10 mouse cellular contexts compared by ENCODE assay signal in the genomic region with DNA sequence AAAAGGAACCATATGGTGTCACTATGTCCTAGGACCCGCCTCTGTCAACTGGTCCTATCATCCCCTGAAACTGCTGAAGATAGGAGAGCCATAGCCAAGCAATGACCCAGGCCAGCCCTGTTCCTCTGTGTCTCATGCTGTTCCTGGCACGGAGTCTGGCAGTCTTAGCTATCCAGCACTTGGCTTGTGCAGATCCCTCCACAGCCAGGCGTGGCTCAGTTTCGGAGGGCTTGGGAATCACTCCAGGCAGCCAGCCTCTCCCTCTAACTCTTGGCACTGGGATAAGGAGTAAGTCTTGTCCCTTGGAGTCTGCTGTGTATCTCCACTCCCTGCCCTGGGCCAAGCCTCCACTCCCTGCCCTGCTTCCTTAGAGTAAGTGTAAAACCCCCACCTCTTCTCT. TPM values are rescaled to one million over a fixed set of nuclear protein-coding genes. Genes with fewer than 3 reads are reported as not detected.
DNase-seq lines count a peak whose midpoint lies in the region; ATAC-seq lines count a peak whose summit lies in the region.
"Had no signal": no experiment of that assay in that cellular context is flagged by ENCODE, and none has a peak within 500 bp of the region (broad histone marks: within the 10 kb centered on the region; RNA-seq: fewer than 3 reads in every experiment).

No protein-coding gene starts in this region.

- no peak overlapping the region for H3K9ac ChIP-seq in hindbrain, embryonic 14.5 days
- H3K9ac ChIP-seq in hindbrain, embryonic 13.5 days, result no peak overlapping the region
- H3K9ac ChIP-seq: embryonic facial prominence, embryonic 13.5 days had no signal

- H3K4me3 ChIP-seq in hindbrain, embryonic 14.5 days (replicated peaks; ENCODE audit: low read length), result no peak overlapping the region
- H3K4me3 ChIP-seq in hindbrain, embryonic 13.5 days, result no peak overlapping the region
- H3K4me3 ChIP-seq: embryonic facial prominence, embryonic 13.5 days had no signal

- no peak for ATAC-seq in hindbrain, embryonic 14.5 days (ENCODE audit: low FRiP score)
- ATAC-seq in hindbrain, embryonic 13.5 days (ENCODE audit: low FRiP score), result no peak
- no peak for ATAC-seq in granulocyte monocyte progenitor cell, adult 5-6 weeks (replicated peaks; ENCODE audit: poor library complexity, severe bottlenecking)

- H3K4me1 ChIP-seq in hindbrain, embryonic 14.5 days (replicated peaks; ENCODE audit: control insufficient read depth, insufficient read depth, low read length), result peaks cover 23% of the 10 kb centered on the region
- H3K4me1 ChIP-seq in hindbrain, embryonic 13.5 days (replicated peaks), result peaks cover 32% of the 10 kb centered on the region

- H3K27me3 ChIP-seq in hindbrain, embryonic 14.5 days (ENCODE audit: control insufficient read depth, insufficient read depth, low read length), result no peaks in the 10 kb centered on the region
- H3K27me3 ChIP-seq in hindbrain, embryonic 13.5 days, result no peaks in the 10 kb centered on the region
- H3K27me3 ChIP-seq: embryonic facial prominence, embryonic 13.5 days had no signal

- H3K4me2 ChIP-seq in hindbrain, embryonic 14.5 days (replicated peaks), result no peak overlapping the region
- no peak overlapping the region for H3K4me2 ChIP-seq in hindbrain, embryonic 13.5 days
- H3K4me2 ChIP-seq: embryonic facial prominence, embryonic 13.5 days had no signal

- H3K9me3 ChIP-seq in hindbrain, embryonic 14.5 days (ENCODE audit: control insufficient read depth, low read length), result no peaks in the 10 kb centered on the region
- no peaks in the 10 kb centered on the region for H3K9me3 ChIP-seq in hindbrain, embryonic 13.5 days
- H3K9me3 ChIP-seq: embryonic facial prominence, embryonic 13.5 days; G1E had no signal

- peaks cover 60% of the 10 kb centered on the region for H3K36me3 ChIP-seq in hindbrain, embryonic 14.5 days (replicated peaks; ENCODE audit: control insufficient read depth, insufficient read depth)
- H3K36me3 ChIP-seq in hindbrain, embryonic 13.5 days, result peaks cover 61% of the 10 kb centered on the region

- H3K27ac ChIP-seq in hindbrain, embryonic 14.5 days, result no peak overlapping the region
- H3K27ac ChIP-seq in hindbrain, embryonic 13.5 days, result no peak overlapping the region
- H3K27ac ChIP-seq: embryonic facial prominence, embryonic 13.5 days had no signal

- 84% methylated on average over 4 of the region's 4 CpGs for WGBS in hindbrain, embryonic 14.5 days
- WGBS in hindbrain, embryonic 13.5 days, result 91% methylated on average over 4 of the region's 4 CpGs

- DNase-seq in hindbrain, embryonic 14.5 days (ENCODE audit: low spot score), result peak; percentile 27
- peak; percentile 55 for DNase-seq in adrenal gland, postnatal 25 days
- peak; percentile 91 for DNase-seq in fibroblast of lung, adult 2 months (ENCODE audit: low read depth)
- peak; percentile 89 for DNase-seq in lung, postnatal 10 days
- no peak for DNase-seq in kidney, adult 9 months
- DNase-seq in natural killer cell, adult 2 months (ENCODE audit: low spot score in 2 of 2), result no peak

RNA-seq across cellular contexts. Expression of a gene that starts 30.2 kb away (rescaled TPM):
- 23.7 and 28.9 TPM in 2 replicates for polyA plus RNA-seq in hindbrain, embryonic 14.5 days (2014; fragmentation: Nextera tagmentation; extraction: Ambion mirVana)
- 17.8 and 19.1 TPM in 2 replicates for polyA plus RNA-seq in hindbrain, embryonic 13.5 days (2015; fragmentation: Nextera tagmentation; extraction: Ambion mirVana)
- total RNA-seq in adrenal gland, postnatal 25 days (2021), result 26.0 and 34.7 TPM in 2 replicates
- total RNA-seq in granulocyte monocyte progenitor cell, adult 5-6 weeks (2014; fragmentation: Nextera tagmentation), result 6.7 and 8.9 TPM in 2 replicates
- total RNA-seq in granulocyte monocyte progenitor cell, adult 5-6 weeks (2017), result 2.8 and 3.0 TPM in 2 replicates

RNA-seq across cellular contexts. Expression of a gene that starts 31.2 kb away (rescaled TPM):
- 32.1 and 33.1 TPM in 2 replicates for polyA plus RNA-seq in hindbrain, embryonic 14.5 days (2014; fragmentation: Nextera tagmentation; extraction: Ambion mirVana)
- 29.4 and 29.6 TPM in 2 replicates for polyA plus RNA-seq in hindbrain, embryonic 13.5 days (2015; fragmentation: Nextera tagmentation; extraction: Ambion mirVana)
- 32.6 and 40.9 TPM in 2 replicates for total RNA-seq in adrenal gland, postnatal 25 days (2021)
- 52.4 and 58.6 TPM in 2 replicates for total RNA-seq in granulocyte monocyte progenitor cell, adult 5-6 weeks (2014; fragmentation: Nextera tagmentation)
- total RNA-seq in granulocyte monocyte progenitor cell, adult 5-6 weeks (2017), result 87.9 and 96.7 TPM in 2 replicates

RNA-seq across cellular contexts. Expression of a gene that starts 35.9 kb away (rescaled TPM):
- 8.3 and 8.8 TPM in 2 replicates for polyA plus RNA-seq in hindbrain, embryonic 14.5 days (2014; fragmentation: Nextera tagmentation; extraction: Ambion mirVana)
- 9.0 and 9.1 TPM in 2 replicates for polyA plus RNA-seq in hindbrain, embryonic 13.5 days (2015; fragmentation: Nextera tagmentation; extraction: Ambion mirVana)
- 35.5 and 37.7 TPM in 2 replicates for total RNA-seq in adrenal gland, postnatal 25 days (2021)
- 14.4 and 20.2 TPM in 2 replicates for total RNA-seq in granulocyte monocyte progenitor cell, adult 5-6 weeks (2014; fragmentation: Nextera tagmentation)
- total RNA-seq in granulocyte monocyte progenitor cell, adult 5-6 weeks (2017), result 5.3 and 6.0 TPM in 2 replicates

RNA-seq across cellular contexts. Expression of a gene that starts 59.0 kb away (rescaled TPM):
- 12.8 and 14.0 TPM in 2 replicates for polyA plus RNA-seq in hindbrain, embryonic 14.5 days (2014; fragmentation: Nextera tagmentation; extraction: Ambion mirVana)
- polyA plus RNA-seq in hindbrain, embryonic 13.5 days (2015; fragmentation: Nextera tagmentation; extraction: Ambion mirVana), result 17.8 and 18.4 TPM in 2 replicates
- 27.0 and 32.8 TPM in 2 replicates for total RNA-seq in adrenal gland, postnatal 25 days (2021)
- total RNA-seq in granulocyte monocyte progenitor cell, adult 5-6 weeks (2014; fragmentation: Nextera tagmentation), result 26.8 and 26.9 TPM in 2 replicates
- total RNA-seq in granulocyte monocyte progenitor cell, adult 5-6 weeks (2017), result 24.3 and 26.1 TPM in 2 replicates

RNA-seq across cellular contexts. Expression of a gene that starts 59.1 kb away (rescaled TPM):
- polyA plus RNA-seq in hindbrain, embryonic 14.5 days (2014; fragmentation: Nextera tagmentation; extraction: Ambion mirVana), result 43.2 and 51.8 TPM in 2 replicates
- 34.1 and 34.4 TPM in 2 replicates for polyA plus RNA-seq in hindbrain, embryonic 13.5 days (2015; fragmentation: Nextera tagmentation; extraction: Ambion mirVana)
- 45.8 and 64.4 TPM in 2 replicates for total RNA-seq in adrenal gland, postnatal 25 days (2021)
- total RNA-seq in granulocyte monocyte progenitor cell, adult 5-6 weeks (2014; fragmentation: Nextera tagmentation), result 5.6 and 16.8 TPM in 2 replicates
- 3.2 and 10.2 TPM in 2 replicates for total RNA-seq in granulocyte monocyte progenitor cell, adult 5-6 weeks (2017)

Comparison
In these comparisons a context has a peak if more than half of its experiments do, and no peak if none do; other contexts are left out.
1. DNase-seq: peak in hindbrain, embryonic 14.5 days (single experiment), adrenal gland, postnatal 25 days (single experiment), fibroblast of lung, adult 2 months (single experiment) and lung, postnatal 10 days (single experiment); none in kidney, adult 9 months (single experiment) and natural killer cell, adult 2 months (0 of 2).